Mouse (Mus musculus): ENCODE results near the gene Gm3248.
A peak's percentile ranks its signal among the peaks of the same experiment; 100 is the strongest.
"Not testable (repeated sequence)": the region's sequence is repeated elsewhere in the genome, so short reads cannot be mapped to it uniquely, and the experiment has no call there.

The Gm3248 gene

DNA sequence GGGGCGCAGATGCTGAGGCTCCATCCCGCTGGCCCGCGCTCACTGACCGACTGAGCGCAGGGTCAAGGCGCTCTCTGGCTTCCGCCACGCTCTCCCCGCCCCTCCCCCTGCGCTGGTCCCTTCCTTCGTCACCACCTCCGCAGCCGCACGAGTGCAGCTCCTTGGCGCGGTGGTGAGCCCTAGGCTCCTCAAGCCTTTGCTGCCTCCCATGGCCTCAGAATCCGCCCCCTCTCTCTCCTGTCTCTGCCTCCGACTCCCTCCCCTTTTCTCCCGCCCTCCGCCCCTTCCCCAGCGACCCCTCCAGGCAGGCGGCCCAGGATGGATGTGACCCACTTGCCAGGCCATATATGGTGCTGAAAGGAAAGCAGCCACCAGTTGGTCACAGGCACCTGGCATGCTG, at the start of gene Gm3248:
Gene Gm3248, minus strand, starts transcription at position 111 of the 400 bp plus-strand sequence.
- not testable (repeated sequence) for DNase-seq

- DNase-seq = not testable (repeated sequence)
Measured at GRCm38 (mm10) chr14:5987136-5987535, 25.6 kb upstream of the Gm3248 start.

DNA sequence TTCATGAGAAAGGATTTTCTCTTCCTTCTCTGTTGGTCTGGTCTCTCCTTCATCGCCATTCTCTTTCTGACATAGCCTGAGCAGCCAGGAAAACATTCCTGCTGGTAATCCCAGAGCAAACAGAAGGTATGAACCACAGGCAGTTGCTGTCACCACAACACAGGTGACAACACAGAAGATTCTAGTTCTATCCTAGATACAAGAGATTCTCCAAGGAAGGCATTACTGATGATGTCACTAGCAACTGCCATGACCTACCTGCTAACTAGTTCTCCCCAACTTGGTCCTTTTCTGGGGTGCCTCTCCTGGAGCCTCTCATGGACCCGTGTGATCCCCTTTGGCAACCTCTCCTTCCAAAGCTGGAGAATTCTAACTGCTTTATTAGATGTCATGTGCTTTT, 17.5 kb upstream of the Gm3248 start, which contains the start of gene Gm3453:
Gene Gm3453, minus strand, starts transcription at position 101 of the 400 bp plus-strand sequence.
- not testable (repeated sequence) for DNase-seq

DNA sequence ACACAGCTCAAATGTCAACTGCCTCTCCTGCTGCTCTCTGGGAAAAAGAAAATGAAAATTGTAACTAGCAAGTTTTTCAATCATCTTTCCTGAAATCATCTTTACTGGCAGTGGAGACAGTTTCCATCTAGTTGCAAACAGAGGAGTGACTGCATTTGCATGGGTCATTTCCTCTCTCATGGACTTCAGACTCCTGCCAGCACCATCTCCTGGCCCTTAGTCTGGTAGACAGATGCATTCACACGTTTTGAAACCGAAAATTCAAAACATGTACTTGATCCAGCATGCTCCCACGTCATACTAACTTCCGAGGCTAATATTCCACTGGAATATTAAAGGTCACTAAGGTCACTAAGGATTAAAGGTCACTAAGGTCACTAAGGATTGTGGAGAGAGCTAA, 896 bp upstream of the Gm3248 start:
- DNase-seq = not testable (repeated sequence)

GRCm38 (mm10) chr14:5961102-5961501, 443 bp downstream of the Gm3248 start:
- DNase-seq = not testable (repeated sequence)

- not testable (repeated sequence) for DNase-seq
Measured at GRCm38 (mm10) chr14:5960479-5960878, 1.1 kb downstream of the Gm3248 start.

DNA sequence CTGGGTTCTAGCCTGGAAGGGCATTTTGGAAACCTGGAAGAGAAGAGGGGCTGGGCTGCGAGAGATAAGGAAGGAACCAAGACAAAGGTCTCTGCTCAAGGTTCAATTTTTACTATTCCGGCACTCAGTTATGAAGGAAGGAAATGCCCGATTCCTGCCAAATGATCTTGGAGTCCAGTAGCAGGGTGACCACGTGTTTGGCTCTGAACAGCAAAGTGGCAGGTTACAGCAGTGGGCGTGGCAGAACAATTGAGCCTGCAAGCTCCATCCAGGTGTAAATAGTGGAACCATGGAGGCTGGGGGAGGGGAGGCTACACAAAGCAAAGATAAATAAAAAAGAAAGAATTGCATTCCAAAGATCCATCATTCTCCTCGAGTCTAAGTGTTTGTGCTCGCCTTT, 38.3 kb downstream of the Gm3248 start:
- not testable (repeated sequence) for DNase-seq

DNA sequence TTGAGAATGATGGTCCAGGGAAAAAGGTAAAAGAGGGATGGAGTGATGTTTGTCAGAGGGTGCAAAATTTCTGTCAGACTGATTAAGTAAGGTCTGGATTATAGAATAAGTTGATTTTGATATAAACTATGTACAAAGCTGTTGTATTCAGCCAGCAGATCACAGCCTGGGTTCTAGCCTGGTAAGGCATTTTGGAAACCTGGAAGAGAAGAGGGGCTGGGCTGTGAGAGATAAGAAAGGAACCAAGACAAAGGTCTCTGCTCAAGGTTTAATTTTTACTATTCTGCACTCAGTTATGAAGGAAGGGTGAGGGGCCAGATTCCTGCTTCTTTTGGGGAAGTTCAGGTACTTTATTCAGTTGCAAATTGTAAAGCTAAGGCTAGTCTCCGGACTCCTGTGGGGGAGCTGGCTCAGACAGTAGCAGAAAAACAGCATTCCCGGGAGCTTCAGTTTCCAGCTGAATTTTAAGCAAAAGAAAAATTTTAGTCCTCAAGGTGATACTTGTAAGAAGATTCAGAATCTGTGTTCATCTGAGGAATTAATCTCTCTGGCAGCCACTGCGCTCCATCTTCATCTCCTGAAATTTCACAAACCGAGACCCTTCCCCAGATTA, 43.1 kb downstream of the Gm3248 start:
- DNase-seq = peak in 1 of 2 experiments; percentile 3

DNA sequence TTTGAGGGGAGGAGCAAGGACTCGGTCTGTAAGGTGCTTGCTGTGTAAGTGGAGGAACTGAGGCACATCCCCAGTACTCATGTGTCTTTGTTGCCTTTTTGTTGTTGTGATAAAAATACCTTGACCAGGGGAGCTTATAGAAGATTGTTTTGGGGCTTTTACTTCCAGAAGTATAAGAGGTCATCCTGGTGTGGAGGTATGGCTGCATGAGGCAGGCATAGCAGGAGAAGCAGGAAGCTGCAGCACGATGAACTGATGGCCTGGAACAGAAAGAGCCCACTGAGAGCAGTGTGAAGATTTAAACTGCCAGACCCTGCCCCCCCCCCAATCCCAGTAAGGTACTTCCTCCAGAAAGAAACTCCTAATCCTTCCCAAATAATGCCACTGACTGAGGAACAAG, 47.8 kb downstream of the Gm3248 start:
- DNase-seq = not testable (repeated sequence)
